In genomic region chr2:38916947-38917691, GRCm38 (mm10) we compare ENCODE assay signal across 18 mouse cellular contexts.
"Had no signal": no experiment of that assay in that cellular context is flagged by ENCODE, and none has a peak within 500 bp of the region (broad histone marks: within the 10 kb centered on the region; RNA-seq: fewer than 3 reads in every experiment).

No protein-coding gene starts in this region.

- DNase-seq: lung, adult 18-20 months; lung, embryonic 14.5 days; lung, postnatal 10 days; lung, postnatal 4 days; midbrain, embryonic 14.5 days; retina, postnatal 1 day; right cerebral cortex, adult 18-20 months; right cerebral cortex, postnatal 25 days; right cerebral cortex, postnatal 4 days; spleen, adult 18-20 months; thymus, adult 18-20 months; thymus, postnatal 14 days; thymus, postnatal 36 days had no signal

- ATAC-seq: midbrain, embryonic 16.5 days had no signal

- H3K27ac ChIP-seq: midbrain, embryonic 12.5 days; neural tube, embryonic 13.5 days; neural tube, embryonic 15.5 days had no signal

- H3K4me3 ChIP-seq: midbrain, embryonic 12.5 days; myocyte; neural tube, embryonic 13.5 days; neural tube, embryonic 15.5 days had no signal

- H3K36me3 ChIP-seq: midbrain, embryonic 12.5 days; neural tube, embryonic 13.5 days; neural tube, embryonic 15.5 days had no signal

- H3K9ac ChIP-seq: lung, embryonic 14.5 days; midbrain, embryonic 12.5 days; neural tube, embryonic 13.5 days; neural tube, embryonic 15.5 days had no signal

- H3K27me3 ChIP-seq: midbrain, embryonic 12.5 days; neural tube, embryonic 13.5 days; neural tube, embryonic 15.5 days had no signal

- H3K9me3 ChIP-seq: midbrain, embryonic 12.5 days; neural tube, embryonic 13.5 days; neural tube, embryonic 15.5 days had no signal

- H3K4me2 ChIP-seq: lung, embryonic 14.5 days; midbrain, embryonic 12.5 days; neural tube, embryonic 13.5 days; neural tube, embryonic 15.5 days had no signal
